Mouse (Mus musculus) activated CD4-positive, CD25-positive, alpha-beta regulatory T cell, adult 4 months (primary cell): Measurements from ENCODE around the gene Map7. TPM values are rescaled to one million over a fixed set of nuclear protein-coding genes. Genes with fewer than 3 reads are reported as not detected.
A peak's percentile ranks its signal among the peaks of the same experiment; 100 is the strongest.

ENCODE experiments used
- ATAC-seq: one replicate; pipeline ENCODE4 v1.8.0; 2017
- polyA plus RNA-seq, 2 experiments: library from polyadenylated mRNA; unstranded; fragments of 100-300 nt; shearing (Covaris generic); gene quantifications; one replicate each; pipeline ENCODE4 v1.2.1; 2017

Map7 gene
- polyA plus RNA-seq, 2 experiments from 2014 or later, result 4.8 to 5.2 TPM

DNA sequence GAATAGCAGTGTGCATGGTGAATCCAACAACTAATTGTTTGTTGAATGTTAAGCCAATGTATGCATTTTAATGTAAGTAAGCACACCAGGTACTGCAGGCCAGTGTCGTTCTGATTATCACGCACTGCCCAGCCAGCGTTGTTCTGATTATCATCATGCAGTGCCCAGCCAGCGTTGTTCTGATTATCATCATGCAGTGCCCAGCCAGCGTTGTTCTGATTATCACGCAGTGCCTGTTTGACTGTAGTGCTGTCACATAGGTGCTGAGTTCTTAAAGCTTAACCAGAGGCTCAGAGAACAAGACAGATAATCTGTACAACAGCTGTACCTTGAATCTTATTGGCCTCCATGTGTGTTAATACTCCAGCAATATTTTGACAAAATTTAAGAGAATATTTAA lies 88.0 kb downstream of the Map7 start:
- ATAC-seq, result no peak

DNA sequence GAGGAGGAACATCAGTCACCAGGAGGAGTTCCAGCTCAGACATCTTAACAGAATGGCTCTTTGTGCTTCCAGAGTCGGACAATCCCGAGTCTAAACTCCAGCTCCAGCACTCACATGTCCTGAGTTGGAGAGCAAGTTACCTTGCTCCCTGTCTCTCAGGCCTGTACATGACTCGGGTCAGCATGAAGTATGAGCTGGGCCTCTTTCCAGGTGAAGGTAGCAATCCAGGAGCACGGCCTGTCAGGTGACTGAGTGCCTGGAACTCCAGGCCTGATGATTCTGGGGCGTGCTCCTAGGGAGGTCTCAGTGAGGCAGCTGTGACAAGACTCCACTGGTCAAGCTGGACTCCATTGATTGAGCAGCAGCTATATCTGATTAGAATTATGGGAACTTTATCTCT lies 90.0 kb downstream of the Map7 start:
- ATAC-seq, result no peak

DNA sequence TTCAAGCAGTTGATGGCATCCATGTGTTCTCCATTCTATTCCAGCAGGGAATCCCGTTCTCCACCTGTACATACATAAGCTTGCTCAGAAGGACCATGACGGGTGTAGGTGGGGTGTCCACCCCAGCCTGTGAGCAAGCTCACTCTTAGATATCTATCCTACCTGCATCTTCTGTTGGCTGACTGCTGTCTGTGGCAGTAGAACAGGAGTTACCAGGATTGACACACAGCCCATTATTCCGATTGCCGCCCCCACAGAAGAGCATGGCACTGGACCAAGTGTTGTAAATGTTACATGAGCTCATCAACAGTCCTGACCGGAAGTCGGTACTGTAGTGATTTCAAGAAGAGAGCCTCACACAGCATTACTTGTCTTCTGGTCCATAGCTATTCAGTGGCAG lies 92.6 kb downstream of the Map7 start:
- ATAC-seq, result no peak

DNA sequence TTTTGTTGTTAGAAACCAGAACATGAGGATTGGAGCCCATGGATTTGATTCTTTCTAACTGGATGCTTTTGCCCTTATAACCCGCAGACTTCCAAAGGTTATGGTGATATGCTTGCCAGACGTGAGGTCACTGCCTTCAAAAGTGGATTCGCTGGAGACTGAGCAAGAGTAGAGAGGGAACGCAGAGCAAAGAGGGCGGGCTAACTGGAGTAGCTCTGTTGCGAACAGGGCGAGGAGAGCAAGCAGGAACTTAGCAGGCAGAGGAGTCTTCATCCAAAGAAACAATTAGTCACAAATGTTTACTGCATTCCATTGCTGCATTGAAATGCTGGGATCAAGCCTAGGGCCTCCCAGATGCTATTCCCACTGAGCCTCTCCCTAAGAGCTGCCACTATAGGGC lies 95.0 kb downstream of the Map7 start:
- no peak for ATAC-seq

DNA sequence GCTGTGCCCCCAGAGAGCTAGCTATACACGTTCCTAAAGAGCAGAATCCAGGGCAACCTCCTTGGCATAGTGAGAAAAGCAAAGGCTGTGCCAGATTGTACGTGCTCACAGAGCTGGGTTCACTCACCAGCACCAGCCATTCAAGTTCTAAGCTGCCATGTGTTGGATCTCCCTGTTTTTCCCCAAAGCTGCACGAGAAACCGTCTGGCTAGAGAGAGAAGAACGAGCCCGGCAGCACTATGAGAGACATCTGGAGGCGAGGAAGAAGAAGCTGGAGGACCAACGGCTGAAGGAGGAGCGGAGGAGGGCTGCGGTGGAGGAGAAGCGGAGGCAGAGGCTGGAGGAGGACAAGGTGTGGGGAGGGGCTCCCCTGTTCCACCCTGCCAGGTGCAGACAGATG lies 96.8 kb downstream of the Map7 start:
- ATAC-seq, result no peak

DNA sequence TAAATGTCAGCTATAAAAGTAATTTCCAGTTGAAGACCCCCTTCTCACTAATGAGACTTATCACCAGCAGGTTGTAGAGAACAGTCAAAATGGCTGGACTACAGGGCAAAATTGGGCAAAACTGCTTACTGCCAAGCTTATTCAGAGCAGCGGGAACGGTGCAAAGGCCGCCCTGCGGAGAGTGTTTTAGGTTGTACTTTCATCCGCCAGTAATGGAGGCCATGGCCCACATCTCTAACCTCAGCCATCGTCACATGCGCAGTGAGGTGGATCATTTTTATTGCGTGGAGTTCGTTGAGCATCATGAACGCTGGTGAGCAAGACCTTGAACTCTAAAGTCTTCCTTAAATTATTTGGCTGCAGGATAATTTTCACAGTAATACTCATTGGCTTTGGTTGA lies 100.8 kb downstream of the Map7 start:
- no peak for ATAC-seq

DNA sequence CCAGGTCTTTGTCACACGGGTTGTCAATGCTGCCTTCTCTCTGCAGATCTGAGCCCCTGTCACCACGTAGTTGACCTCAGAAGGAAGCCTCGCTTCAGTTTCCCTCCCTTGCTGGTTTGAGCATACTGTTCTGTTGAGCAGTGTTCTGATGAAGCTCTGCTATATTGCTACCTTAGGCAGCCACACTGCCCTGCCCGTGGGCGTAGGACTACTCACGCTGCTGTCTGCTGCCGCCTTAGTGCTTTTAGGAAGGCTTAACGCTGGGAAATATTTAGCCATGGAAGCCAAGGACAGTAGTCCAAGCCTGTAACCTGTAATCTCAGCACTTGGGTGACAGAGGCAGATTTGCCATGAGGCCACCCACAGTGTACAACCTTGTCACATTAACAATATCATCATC lies 107.3 kb downstream of the Map7 start:
- no peak for ATAC-seq

DNA sequence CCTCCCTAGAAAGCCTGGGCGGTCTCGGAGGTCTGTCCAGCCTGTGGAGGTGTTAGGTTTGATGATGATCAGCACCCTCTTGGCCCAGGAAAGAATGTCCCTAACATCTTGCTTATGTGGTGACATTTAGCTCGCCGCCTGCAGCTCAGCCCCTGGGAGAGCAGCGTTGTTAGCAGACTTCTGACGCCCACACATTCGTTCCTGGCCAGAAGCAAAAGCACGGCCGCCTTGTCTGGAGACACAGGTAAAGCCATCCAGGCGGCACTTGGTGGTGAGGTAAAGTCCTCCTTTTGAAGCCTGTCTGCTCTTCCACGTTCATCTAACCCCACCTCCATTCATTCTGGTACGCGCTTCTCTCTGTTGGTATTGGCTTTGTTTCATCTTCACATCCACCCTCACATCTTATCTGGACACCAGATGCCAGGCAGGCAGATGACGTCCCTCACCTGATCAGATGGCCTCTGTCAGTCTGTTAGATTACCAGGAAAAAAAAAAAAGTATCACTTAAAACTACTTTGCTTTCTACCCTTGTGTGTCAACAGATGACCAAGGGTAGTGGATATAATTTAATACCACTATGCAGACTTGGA lies 108.9 kb downstream of the Map7 start:
- no peak for ATAC-seq

DNA sequence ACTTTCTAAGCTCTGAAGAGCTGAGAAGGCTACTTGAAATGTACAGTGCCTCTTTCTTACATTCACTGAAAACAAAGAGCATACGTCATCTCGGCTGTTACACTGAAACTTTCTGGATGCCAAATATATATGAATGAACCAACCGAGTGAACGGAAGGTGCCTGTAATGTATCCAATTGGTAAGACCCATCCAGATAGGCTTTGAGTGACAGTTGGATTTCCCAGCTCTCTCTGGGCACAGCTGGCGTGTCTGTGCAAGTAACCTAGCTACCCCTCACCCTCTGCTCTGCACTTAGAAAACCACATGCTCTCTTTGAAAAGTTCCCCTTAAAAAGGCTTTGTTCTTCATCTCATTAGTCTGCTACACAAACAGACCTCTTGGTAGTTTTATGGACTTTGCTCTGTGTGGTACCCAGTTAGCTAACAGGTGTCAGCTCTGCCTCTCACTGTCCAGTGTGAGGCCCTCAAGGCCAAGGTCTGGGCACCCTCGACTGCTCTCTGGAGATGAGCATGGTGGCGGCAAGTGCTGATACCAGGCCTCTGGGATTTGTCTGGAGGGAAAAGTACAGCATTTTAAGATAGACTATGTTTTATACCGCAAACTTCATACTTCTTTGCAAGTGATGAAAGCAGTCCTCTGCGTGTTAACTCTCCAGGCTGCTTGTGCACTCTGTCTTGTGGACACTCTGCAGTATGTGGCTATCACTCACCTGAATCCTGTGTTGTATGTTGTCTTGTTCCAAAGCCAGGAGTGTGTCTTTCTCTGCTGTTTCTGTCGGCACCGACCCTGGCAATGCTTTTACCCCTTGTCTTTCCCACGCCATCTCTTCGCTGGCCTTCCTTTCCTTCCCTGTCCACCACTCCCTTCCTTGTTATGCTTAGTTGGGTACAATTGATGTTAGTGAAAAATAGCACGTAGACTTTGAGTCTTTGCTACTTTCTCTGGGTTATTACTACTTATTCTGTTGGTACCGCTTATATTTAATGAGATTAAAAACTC lies 109.8 kb downstream of the Map7 start:
- peak; percentile 32 for ATAC-seq

DNA sequence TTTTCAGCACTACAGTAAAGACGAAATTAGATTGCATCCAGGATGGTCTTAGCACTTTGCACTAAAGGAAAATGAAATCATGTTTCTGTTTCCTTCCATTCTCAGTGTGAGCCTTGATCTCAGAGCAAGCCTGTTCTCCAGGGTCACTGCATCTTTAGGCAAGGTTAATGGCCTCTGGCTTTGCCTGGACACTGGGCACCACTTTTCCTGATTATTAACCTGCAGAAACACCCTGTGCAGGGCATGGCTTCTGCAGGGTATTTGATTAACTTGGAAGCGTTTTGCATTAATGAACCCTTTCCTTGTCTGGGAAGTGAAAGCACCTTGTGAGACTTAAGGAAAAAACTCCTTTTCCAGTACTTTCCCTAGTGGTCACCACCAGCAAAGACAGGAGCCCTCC lies 111.2 kb downstream of the Map7 start:
- no peak for ATAC-seq

DNA sequence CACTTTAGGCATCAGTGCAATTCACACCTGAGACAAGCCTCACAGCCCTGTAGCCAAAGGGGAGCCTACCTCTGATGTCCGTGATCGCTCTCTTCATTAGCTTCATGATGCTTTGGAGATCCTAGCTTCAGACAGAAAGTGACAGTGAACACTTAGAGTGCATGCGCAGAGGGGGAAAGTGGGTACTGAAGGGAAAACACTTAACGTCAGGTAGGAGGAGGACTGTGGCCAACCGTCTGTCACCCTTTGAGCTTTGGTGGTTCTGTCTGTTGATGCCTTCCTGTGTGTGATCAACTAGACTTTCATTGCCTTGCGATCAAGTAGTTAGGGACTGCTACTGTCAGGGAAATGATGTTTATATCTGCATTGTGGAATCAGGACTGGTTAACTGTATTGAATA lies 114.6 kb downstream of the Map7 start:
- ATAC-seq, result no peak

DNA sequence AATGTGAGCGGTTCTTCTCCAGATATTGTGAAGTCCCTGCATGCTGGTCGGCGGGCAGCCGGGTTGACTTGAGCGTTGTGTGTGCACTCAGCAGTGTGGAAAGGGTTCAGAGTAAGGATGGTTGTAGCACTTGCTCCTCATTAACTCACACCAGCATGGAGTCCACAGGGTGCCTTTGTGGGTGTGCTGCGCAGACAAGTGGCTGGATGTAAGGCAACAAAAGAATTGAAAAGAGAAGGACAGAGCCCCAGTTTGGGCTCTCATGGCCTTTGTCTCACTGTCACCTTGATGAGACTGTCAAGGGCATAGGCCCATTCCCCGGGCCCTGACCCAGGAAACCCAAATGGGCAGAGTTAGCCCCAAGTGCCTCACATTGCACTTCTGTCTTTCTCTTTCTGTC lies 116.2 kb downstream of the Map7 start:
- no peak for ATAC-seq

DNA sequence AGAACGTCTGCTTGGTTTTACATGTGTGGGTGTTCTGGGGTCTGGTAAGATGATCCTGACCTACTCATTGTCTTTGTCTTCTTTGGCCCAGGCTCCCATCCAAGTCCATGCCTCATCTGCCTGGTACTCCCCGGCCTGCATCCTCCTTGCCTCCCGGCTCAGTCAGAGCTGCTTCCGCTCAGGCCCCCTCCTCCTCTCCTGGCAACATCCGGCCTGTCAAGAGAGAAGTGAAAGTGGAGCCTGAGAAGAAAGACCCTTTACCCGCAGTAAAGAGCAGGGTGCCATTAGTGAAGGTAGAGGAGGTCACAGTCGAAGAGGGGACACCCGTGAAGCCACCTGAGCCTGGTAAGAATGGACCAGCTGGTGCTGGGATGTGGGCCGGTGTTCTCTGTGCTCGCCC lies 118.8 kb downstream of the Map7 start:
- ATAC-seq, result peak; percentile 93

DNA sequence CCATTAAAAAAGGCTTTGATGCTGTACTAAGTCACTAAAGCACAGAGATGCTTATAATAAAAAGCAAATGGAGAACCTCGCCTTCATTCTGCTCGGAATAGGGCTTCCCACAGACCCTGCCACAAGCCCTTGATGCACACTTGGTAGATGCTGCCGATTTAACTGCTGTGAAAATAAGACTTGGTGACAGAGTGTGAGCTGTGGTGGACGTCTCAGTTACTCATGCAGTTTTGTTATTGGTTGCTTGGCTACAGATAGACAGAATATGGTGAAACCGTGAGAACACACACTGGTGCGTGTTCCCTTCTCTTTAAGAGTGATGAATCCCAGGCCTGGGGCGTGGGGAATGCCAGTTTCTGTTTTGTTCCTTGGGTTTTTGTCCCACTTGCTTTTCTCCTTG lies 120.7 kb downstream of the Map7 start:
- ATAC-seq, result no peak

DNA sequence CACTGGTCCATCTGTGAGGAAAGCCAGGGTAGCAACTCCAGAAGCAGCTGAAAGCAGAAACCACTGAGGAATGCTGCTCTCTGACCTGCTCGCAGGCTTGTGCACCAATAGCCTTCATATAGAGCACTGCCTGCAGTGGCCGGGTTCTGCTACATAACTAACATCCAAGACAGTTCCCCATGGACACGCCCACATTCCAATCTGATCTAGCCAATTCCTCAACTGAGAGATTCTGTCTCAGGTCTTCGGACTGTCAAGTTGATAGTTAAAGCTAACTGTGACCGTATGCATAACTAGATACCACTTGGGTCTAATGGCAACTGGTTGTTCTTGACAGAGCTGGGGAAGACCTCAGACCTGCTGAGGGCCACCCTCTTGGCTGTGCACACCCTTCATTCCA lies 124.1 kb downstream of the Map7 start:
- ATAC-seq, result no peak

DNA sequence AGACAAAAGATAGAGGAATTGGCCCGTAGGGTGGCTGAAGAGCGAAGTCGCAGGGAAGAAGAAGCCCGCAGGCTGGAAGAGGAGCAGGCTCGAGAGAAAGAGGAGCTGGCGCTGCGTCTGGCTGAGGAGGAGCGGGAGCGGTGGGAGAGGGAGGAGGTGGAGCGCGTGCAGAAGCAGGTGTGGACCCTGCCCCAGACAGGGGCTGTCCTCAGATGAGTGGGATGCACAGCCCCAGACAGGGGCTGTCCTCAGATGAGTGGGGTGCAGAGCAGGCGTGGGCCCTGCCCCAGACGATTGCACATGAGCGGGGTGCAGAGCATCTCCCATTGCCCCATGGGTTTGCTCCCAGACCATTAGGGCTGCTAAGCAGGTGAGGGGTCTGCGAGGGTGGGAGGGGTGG lies 125.0 kb downstream of the Map7 start:
- no peak for ATAC-seq

DNA sequence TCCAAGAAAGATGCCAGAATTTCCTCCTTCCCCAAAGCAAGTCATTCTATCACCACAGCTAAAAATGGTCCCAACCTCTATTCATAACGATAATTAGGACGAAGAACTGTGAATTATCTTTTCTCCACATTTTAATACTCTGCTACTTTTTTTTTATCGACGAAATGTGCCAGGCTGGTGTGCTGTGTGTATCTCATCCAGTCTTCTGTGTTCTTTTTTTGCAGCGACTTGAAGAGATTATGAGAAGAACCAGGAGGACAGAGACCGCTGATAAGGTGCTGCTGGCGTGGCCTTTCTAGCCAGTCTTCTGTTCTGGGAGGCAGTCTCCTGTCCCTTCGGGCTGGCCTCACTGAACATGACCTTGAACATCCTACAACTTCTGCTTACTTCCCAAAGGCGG lies 125.8 kb downstream of the Map7 start:
- ATAC-seq, result no peak

DNA sequence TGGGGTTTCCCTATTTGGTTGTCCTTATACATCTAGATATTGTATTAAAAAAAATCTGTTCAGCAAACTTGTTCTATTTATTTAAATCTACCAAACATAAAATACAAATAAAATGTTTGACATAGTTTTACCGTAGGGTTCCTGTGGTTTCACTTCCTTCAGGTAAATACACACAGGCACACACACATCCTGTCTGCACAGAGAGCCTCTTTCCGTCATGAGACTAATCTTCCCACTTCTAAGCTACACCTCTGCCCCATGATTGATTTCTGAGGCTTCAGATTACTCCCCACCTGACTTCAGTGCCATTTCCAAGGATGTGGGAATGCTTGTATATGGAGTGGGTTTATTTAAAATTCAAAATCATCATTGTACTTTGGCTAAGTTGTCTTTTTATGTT lies 133.2 kb downstream of the Map7 start:
- ATAC-seq, result peak; percentile 85

DNA sequence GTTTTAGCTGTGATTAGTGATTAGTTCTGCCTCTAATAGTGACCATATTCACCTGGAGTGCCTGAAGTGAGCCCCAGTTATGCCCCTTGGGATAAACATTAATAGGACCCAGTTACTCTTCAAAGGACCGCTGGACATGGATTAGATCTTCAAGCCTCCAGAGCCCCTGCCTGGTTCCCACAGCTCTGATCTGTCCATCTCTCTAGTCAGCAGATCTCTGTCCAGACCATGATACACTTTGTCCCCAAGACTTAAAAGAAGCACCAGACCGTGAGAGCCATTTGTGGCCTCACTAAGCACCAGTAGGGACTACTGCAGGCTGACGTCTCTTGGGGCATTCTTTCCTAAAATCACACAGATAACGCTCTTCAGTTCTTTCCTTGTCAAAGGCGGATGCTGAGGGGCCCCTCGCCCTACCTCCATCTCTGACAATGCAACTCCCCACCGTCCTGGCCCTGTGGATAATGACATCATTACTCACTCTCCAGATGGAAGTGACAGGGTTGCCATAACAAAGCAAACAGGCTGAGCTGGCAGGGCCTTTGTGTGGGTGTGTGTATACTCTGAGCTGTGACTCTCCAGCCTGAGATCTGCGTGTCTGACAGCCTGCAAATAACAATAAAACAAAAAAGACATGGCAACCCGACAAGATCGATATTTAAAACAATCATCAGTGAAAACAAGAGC lies 137.2 kb downstream of the Map7 start:
- no peak for ATAC-seq

DNA sequence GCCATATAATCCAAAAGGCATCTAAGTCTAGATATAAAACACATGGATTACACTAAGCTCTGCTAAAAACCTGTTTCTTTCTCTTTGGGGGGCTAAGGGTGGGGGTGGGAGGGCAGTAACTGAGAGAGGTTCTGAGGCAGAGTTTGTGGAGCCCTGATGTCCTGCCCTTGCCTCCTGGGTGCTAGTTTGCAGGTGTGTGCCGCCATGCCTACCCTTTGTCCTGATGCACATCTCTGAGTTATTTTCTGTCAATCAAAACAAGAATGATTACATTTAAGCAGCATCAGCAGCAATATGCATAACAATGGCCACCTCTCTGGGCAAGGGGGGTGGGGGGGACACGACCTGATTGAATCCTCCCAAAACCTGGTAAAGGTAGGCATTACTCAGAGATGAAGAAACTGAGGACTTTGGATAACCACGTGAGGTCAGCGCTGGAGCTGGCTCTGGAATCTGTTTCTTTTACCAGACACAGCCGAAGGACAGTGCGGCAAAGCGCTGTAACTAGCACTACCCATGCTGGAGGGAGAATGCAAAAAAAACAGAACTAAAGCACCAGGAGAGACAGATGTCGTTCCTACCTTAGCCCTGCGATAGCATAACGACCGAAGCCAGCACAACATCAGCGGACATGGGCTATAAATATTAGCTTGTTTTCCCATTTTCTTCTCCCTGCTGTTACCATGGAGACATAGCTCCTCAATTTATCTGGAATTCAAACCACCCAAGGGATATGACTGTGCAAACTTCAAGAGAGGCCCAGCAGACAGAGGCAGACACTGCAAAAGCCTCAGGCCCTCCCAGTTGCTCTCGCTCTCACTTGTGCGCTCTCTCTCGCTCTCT lies 137.9 kb downstream of the Map7 start:
- ATAC-seq, result no peak

DNA sequence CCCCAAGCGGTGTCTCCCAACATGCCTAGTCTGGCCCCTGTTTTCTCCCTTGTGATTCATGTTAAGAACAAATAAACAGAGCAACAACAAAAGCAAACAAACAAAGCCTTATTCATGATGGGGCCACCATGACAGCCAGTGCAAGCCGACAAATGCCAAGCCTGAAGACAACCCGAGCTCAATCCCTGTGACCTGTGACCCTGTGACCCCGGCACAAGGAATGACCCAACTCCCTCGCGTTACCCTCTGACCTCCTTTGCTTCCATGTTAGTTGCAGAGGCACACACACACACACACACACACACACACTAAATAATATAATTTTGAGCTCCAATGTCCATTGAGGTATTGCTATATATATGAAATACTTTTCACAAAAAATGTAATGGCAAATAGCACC lies 139.1 kb downstream of the Map7 start:
- ATAC-seq, result no peak

DNA sequence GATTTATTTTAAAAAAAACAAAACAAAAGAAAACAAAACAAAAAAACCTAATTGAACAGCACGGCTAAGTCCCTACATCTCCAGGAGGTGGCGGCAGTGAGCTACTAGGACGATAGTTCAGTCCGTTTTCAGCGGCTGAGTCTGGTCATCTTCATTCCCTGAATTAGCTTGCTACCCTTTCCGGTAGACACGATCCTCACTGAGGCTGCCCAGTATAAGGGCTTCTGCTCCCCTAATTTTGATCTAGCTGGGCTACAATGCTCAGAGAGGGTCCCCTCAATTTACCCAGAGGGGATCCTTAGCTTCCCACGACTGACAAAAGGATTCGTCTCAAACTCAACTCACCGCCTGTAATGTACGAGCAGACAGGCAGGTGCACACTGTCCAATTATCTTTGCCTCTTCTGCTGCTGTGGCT lies 142.2 kb downstream of the Map7 start:
- peak; percentile 65 for ATAC-seq

DNA sequence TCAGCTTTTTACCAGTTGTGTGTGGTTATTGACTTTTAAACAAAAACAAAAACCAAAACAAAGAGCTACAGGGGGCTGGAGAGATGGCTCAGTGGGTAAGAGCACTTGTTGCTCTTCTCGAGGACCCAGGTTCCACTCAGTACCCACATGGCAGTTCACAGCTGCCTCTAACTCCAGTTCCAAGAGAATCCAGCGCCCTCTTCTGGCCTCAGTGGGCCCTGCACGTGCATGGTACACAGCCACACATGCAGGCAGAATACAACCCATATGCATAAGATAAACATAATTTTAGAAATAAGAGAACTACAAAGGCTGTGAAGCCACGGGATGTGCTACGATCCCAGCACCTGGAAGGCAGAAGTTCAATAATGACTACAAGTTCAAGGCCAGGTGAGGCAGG lies 147.7 kb downstream of the Map7 start:
- no peak for ATAC-seq
